Mouse (Mus musculus): Measurements from ENCODE around the gene 1110012L19Rik. TPM values are rescaled to one million over a fixed set of nuclear protein-coding genes. Genes with fewer than 3 reads are reported as not detected.
"Not testable (repeated sequence)": the region's sequence is repeated elsewhere in the genome, so short reads cannot be mapped to it uniquely, and the experiment has no call there.

1110012L19Rik gene
- 32.4 and 37.1 TPM in 2 replicates for polyA plus RNA-seq (2015; fragmentation: Nextera tagmentation; extraction: Ambion mirVana)

GRCm38 (mm10) chrX:70385276-70385961 is at the start of gene 1110012L19Rik:
Gene 1110012L19Rik (plus strand): TSS chrX:70385877.
- DNase-seq (ENCODE audit: low spot score) = peak; percentile 93
- TF ChIP-seq EP300 (IDR thresholded peaks at IDR 0.05) = peak; percentile 44
- no peak for TF ChIP-seq CTCF (IDR thresholded peaks at IDR 0.05)

GRCm38 (mm10) chrX:70362985-70363384 is 22.7 kb upstream of the 1110012L19Rik start:
- H3K27me3 ChIP-seq (replicated peaks; ENCODE audit: insufficient read depth, low read length) = no peaks in the 10 kb centered on the region
- WGBS = 64% methylated on average over 7 of the region's 7 CpGs
- DNase-seq (ENCODE audit: low spot score) = peak; percentile 24

More at GRCm38 (mm10) chrX:70385276-70385961, at the start of gene 1110012L19Rik:
- peak within 1 kb of the TSS; percentile 34 for H3K9ac ChIP-seq (replicated peaks; ENCODE audit: low read depth)
- 19% methylated on average over 22 of the region's 22 CpGs for WGBS
- H3K27me3 ChIP-seq (replicated peaks; ENCODE audit: insufficient read depth, low read length) = no peaks in the 10 kb centered on the region
- peak; percentile 96 for ATAC-seq
- no peaks in the 10 kb centered on the region for H3K4me1 ChIP-seq (ENCODE audit: insufficient read depth, low read depth, low read length)
- no peaks in the 10 kb centered on the region for H3K9me3 ChIP-seq (ENCODE audit: low read length)
- H3K4me2 ChIP-seq (replicated peaks; ENCODE audit: low read depth, low read length) = peak within 1 kb of the TSS; percentile 54
- H3K27ac ChIP-seq (ENCODE audit: low read length) = peak within 1 kb of the TSS; percentile 79
- peak within 1 kb of the TSS; percentile 47 for H3K4me3 ChIP-seq (ENCODE audit: low read depth, low read length)
- no peaks in the 10 kb centered on the region for H3K36me3 ChIP-seq (ENCODE audit: insufficient read depth, low read length)

GRCm38 (mm10) chrX:70363446-70363845 is 22.2 kb upstream of the 1110012L19Rik start:
- Histone ChIP-seq H3K4me2 (replicated peaks; ENCODE audit: low read depth, low read length) (peak overlapping the region; percentile 51; the same call in 1 of the 2 replicates), H3K4me3 (ENCODE audit: low read depth, low read length) (no peak overlapping the region), H3K9ac (replicated peaks; ENCODE audit: low read depth) (no peak overlapping the region), H3K9me3 (ENCODE audit: low read length) (no peaks in the 10 kb centered on the region), H3K4me1 (ENCODE audit: insufficient read depth, low read depth, low read length) (no peaks in the 10 kb centered on the region; the same call in 1 of the 2 replicates), H3K27me3 (replicated peaks; ENCODE audit: insufficient read depth, low read length) (no peaks in the 10 kb centered on the region), H3K36me3 (ENCODE audit: insufficient read depth, low read length) (0 out of 2 replicates have a peak, but pooled peaks cover 4% of the 10 kb centered on the region), H3K27ac (ENCODE audit: low read length) (no peak overlapping the region)
- 68% methylated on average over 5 of the region's 5 CpGs for WGBS
- TF ChIP-seq EP300 (IDR thresholded peaks at IDR 0.05) = no peak
- TF ChIP-seq CTCF (IDR thresholded peaks at IDR 0.05) = no peak
- DNase-seq (ENCODE audit: low spot score) (no peak), ATAC-seq (no peak)

More at GRCm38 (mm10) chrX:70362985-70363384, 22.7 kb upstream of the 1110012L19Rik start:
- Histone ChIP-seq H3K9ac (replicated peaks; ENCODE audit: low read depth) (no peak overlapping the region), H3K4me2 (replicated peaks; ENCODE audit: low read depth, low read length) (no peak overlapping the region), H3K4me1 (ENCODE audit: insufficient read depth, low read depth, low read length) (no peaks in the 10 kb centered on the region; the same call in 1 of the 2 replicates), H3K4me3 (ENCODE audit: low read depth, low read length) (no peak overlapping the region), H3K27ac (ENCODE audit: low read length) (no peak overlapping the region), H3K9me3 (ENCODE audit: low read length) (no peaks in the 10 kb centered on the region), H3K36me3 (ENCODE audit: insufficient read depth, low read length) (0 out of 2 replicates have a peak, but pooled peaks cover 4% of the 10 kb centered on the region)
- TF ChIP-seq CTCF (IDR thresholded peaks at IDR 0.05) (no peak), EP300 (IDR thresholded peaks at IDR 0.05) (0 out of 2 replicates have a peak, but pooled peaks have one; percentile 11)
- ATAC-seq = peak; percentile 72

GRCm38 (mm10) chrX:70364202-70364601 is 21.5 kb upstream of the 1110012L19Rik start:
- no peak overlapping the region for H3K9ac ChIP-seq (replicated peaks; ENCODE audit: low read depth)
- 0 out of 2 replicates have a peak, but pooled peaks cover under 1% of the 10 kb centered on the region for H3K36me3 ChIP-seq (ENCODE audit: insufficient read depth, low read length)
- H3K4me3 ChIP-seq (ENCODE audit: low read depth, low read length) = peak overlapping the region; percentile 52
- WGBS = 84% methylated on average over 1 of the region's 1 CpGs
- no peaks in the 10 kb centered on the region for H3K27me3 ChIP-seq (replicated peaks; ENCODE audit: insufficient read depth, low read length)
- ATAC-seq (no peak), DNase-seq (ENCODE audit: low spot score) (no peak)
- no peaks in the 10 kb centered on the region for H3K9me3 ChIP-seq (ENCODE audit: low read length)
- TF ChIP-seq EP300 (IDR thresholded peaks at IDR 0.05) (no peak), CTCF (IDR thresholded peaks at IDR 0.05) (no peak)
- H3K4me1 ChIP-seq (ENCODE audit: insufficient read depth, low read depth, low read length) = no peaks in the 10 kb centered on the region; the same call in 1 of the 2 replicates
- H3K4me2 ChIP-seq (replicated peaks; ENCODE audit: low read depth, low read length) = peak overlapping the region; percentile 51
- no peak overlapping the region for H3K27ac ChIP-seq (ENCODE audit: low read length)

GRCm38 (mm10) chrX:70364661-70365613 is 20.7 kb upstream of the 1110012L19Rik start, which contains the start of gene Ids:
Gene Ids (minus strand): TSS chrX:70365084.
- DNase-seq (ENCODE audit: low spot score) (peak; percentile 92), ATAC-seq (peak; percentile 94)
- TF ChIP-seq CTCF (IDR thresholded peaks at IDR 0.05) = no peak
- no peak for TF ChIP-seq EP300 (IDR thresholded peaks at IDR 0.05)
- WGBS = 25% methylated on average over 31 of the region's 45 CpGs
- Histone ChIP-seq H3K27ac (ENCODE audit: low read length) (0 out of 2 replicates have a peak within 1 kb of the TSS, but pooled peaks have one; percentile 14), H3K4me1 (ENCODE audit: insufficient read depth, low read depth, low read length) (no peaks in the 10 kb centered on the region; the same call in 1 of the 2 replicates), H3K4me2 (replicated peaks; ENCODE audit: low read depth, low read length) (peak within 1 kb of the TSS; percentile 51), H3K36me3 (ENCODE audit: insufficient read depth, low read length) (no peaks in the 10 kb centered on the region), H3K9ac (replicated peaks; ENCODE audit: low read depth) (peak within 1 kb of the TSS; percentile 36), H3K9me3 (ENCODE audit: low read length) (no peaks in the 10 kb centered on the region), H3K4me3 (ENCODE audit: low read depth, low read length) (peak within 1 kb of the TSS; percentile 52), H3K27me3 (replicated peaks; ENCODE audit: insufficient read depth, low read length) (no peaks in the 10 kb centered on the region)

GRCm38 (mm10) chrX:70369758-70370157 is 15.9 kb upstream of the 1110012L19Rik start:
- not testable (repeated sequence) for H3K27me3 ChIP-seq (replicated peaks; ENCODE audit: insufficient read depth, low read length); H3K9me3 ChIP-seq (ENCODE audit: low read length); DNase-seq (ENCODE audit: low spot score); H3K9ac ChIP-seq (replicated peaks; ENCODE audit: low read depth); H3K4me1 ChIP-seq (ENCODE audit: insufficient read depth, low read depth, low read length); H3K4me3 ChIP-seq (ENCODE audit: low read depth, low read length); H3K4me2 ChIP-seq (replicated peaks; ENCODE audit: low read depth, low read length); H3K27ac ChIP-seq (ENCODE audit: low read length); H3K36me3 ChIP-seq (ENCODE audit: insufficient read depth, low read length); ATAC-seq
- WGBS = 43% methylated on average over 1 of the region's 6 CpGs
